Mouse (Mus musculus): ENCODE results near the gene Nod1.
A peak's percentile ranks its signal among the peaks of the same experiment; 100 is the strongest.

Nod1 gene

GRCm38 (mm10) chr6:54939631-54940030 lies 32.8 kb downstream of the Nod1 start:
- DNase-seq (ENCODE audit: low spot score): peak; percentile 77

GRCm38 (mm10) chr6:54936496-54936895 lies 35.9 kb downstream of the Nod1 start:
- no peak for DNase-seq (ENCODE audit: low spot score)

GRCm38 (mm10) chr6:54934930-54935329 lies 37.5 kb downstream of the Nod1 start:
- DNase-seq (ENCODE audit: low spot score): no peak

DNA sequence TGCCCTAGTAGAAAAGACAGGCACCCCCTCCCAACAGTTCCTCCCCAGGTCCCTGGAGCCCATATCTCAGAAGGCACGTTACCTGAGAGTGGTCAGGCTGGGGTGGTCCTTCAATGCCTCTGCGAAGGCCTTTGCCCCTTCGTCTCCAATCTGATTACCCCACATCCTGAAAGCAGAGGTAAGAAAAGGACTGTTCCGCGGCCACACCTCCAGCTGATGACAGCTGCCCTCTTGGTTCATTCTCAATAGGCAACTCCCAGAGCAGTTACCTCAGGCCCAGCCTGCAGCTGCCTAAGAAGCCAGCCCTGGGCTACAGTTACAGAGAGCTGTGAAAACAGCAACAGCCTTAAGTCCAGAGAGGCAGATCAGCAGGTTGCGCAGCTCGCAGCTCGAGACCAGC lies 38.1 kb downstream of the Nod1 start:
- DNase-seq (ENCODE audit: low spot score): no peak

- no peak for DNase-seq (ENCODE audit: low spot score)
Measured at GRCm38 (mm10) chr6:54933866-54934265, 38.5 kb downstream of the Nod1 start.

- no peak for DNase-seq (ENCODE audit: low spot score)
Measured at GRCm38 (mm10) chr6:54933216-54933615, 39.2 kb downstream of the Nod1 start.

DNA sequence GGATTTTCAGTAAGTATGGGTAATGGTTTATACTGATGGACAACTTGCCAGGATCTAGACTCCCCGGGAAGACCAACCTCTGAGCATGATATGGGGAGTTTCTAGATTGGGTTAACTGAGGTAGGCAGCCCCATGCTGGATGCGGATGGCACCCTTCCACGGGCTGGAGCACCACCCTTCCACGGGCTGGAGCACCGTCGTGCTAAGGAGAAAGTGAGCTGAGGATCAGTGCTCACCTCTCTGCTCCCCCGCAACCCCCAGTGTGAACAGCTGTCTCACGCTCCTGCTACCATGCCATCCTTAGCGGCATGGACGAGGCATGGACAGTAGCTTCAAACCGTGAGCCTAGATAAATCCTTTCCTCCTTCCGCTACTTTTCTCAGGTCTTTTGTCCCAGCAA lies 39.9 kb downstream of the Nod1 start:
- DNase-seq (ENCODE audit: low spot score): no peak

- no peak for DNase-seq (ENCODE audit: low spot score)
Measured at GRCm38 (mm10) chr6:54931641-54932040, 40.8 kb downstream of the Nod1 start.

DNA sequence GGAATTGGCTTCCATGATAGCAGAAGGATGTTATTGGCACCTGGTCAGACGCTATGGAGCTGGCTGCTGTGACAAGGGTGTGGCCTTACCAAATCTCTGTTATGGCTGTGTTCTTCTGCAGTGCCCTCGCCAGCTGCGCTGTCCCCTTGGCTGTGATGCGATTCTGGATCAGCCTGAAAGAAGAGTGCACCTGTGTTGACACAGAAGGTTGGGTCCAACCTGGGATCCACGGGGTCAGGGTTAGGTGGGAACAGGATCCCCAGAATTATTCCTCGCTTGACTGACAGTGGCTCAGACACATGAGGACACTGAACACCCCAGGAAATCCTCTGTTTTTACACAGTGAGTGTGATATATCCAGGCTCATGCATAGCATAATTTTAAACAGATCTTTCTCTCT lies 44.5 kb downstream of the Nod1 start:
- no peak for DNase-seq (ENCODE audit: low spot score)

GRCm38 (mm10) chr6:54926899-54927298 lies 45.5 kb downstream of the Nod1 start:
- no peak for DNase-seq (ENCODE audit: low spot score)

GRCm38 (mm10) chr6:54925736-54926440 lies 46.5 kb downstream of the Nod1 start:
- no peak for DNase-seq (ENCODE audit: low spot score)

- no peak for DNase-seq (ENCODE audit: low spot score)
Measured at GRCm38 (mm10) chr6:54924538-54924937, 47.9 kb downstream of the Nod1 start.

DNA sequence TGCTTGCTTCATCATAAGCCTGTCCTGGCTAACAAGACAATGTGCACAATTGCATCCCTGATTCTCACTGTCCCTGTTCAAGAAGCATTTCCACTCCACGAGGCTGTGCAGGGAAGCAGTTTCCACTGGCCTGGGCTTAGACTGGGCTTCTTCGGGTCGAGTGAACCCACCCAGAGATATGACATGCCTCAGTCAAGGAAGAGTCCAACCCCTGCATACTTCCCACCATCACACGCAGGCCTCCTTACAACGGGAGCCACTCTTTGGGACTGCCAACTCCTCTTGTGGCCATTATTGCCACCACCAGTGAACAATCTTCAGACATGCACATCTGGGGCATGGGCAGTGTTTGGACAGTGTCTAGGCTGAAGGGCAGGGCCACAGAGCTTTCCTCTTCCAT lies 53.9 kb downstream of the Nod1 start:
- no peak for DNase-seq (ENCODE audit: low spot score)

DNA sequence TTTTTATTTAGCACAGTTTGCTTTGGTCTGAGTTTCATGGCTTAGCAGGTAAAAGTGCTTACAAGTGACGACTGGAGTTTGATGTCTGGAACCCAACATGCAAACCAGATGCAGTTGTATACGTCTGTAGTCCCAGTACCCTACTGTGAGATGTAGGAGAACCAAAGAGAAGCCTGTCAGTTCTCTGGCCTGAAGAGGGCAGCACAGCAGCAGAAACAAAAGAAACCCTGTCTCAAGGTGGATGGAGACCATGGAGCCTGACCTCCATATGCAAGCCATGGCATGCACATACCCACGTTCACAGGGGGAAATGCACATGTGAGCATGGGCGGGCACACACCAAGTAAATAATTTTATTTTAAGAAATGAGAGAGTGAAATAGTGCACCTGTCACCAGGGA lies 54.9 kb downstream of the Nod1 start:
- peak; percentile 75 for DNase-seq (ENCODE audit: low spot score)

DNA sequence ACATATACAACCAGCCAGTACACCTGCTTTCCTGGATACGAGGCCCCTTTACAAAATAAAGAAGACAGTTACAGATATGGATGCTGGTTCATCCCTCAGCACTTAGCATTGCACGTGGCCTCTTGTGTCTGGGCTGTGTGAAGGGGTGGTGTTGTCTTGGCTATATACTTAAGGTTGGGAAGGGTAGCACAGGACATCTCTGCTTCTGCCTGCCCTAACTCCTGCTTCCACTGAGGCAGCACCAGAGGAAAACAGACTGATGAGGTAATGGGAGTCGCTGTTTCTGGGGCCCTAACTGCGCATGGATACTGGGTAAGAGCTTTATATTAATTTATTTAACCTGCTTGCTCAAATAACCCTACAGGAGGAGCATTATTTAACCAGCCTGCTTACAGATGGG lies 55.5 kb downstream of the Nod1 start:
- DNase-seq (ENCODE audit: low spot score): no peak

DNA sequence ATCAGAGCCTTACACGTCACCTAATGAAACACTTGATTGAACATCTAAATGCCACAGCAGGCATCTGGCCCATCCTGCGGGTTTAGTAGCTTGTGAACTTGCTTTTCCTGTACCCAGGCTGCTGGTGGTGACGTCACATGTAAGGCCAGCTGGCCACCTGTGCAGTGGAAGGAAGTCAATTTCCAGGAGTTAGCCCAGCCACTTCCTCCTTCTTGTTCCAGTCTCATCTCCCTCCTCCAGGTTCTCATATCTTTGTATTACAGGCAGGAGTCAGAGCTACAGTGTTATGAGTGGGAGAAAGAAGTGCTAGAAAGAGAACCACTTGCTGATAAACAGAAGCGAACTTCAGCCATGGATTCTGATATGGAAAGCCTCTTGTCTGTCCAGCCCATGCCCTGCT lies 56.2 kb downstream of the Nod1 start:
- no peak for DNase-seq (ENCODE audit: low spot score)

DNA sequence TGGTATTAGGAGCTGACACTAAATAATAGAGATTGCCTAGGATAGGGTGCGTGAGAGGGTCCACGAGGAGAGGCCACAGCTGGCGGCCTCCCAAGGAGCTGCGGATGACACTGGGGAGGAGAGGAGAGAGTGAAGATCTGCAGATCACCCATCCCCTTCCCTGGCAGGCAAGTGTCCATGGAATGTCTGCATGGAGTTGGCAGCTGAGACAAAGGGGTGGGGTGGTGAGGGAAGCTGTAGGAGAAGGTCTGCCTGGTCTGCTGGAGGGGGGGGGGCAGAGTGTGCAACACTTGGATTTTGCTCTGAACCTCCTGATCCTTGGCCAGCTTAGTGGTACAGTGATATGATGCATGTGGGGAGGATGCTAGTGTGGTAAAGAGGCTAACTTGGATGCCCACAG lies 57.4 kb downstream of the Nod1 start:
- no peak for DNase-seq (ENCODE audit: low spot score)

GRCm38 (mm10) chr6:54906053-54907040 lies 66.1 kb downstream of the Nod1 start:
- peak; percentile 17 for DNase-seq (ENCODE audit: low spot score)

GRCm38 (mm10) chr6:54902547-54902946 lies 69.9 kb downstream of the Nod1 start:
- DNase-seq (ENCODE audit: low spot score): no peak

- no peak for DNase-seq (ENCODE audit: low spot score)
Measured at GRCm38 (mm10) chr6:54900256-54900655, 72.2 kb downstream of the Nod1 start.

- DNase-seq (ENCODE audit: low spot score): no peak
Measured at GRCm38 (mm10) chr6:54891384-54891783, 81.0 kb downstream of the Nod1 start.

- DNase-seq (ENCODE audit: low spot score): no peak
Measured at GRCm38 (mm10) chr6:54890221-54890620, 82.2 kb downstream of the Nod1 start.

- no peak for DNase-seq (ENCODE audit: low spot score)
Measured at GRCm38 (mm10) chr6:54886195-54886594, 86.2 kb downstream of the Nod1 start.

All from adipocyte (in vitro differentiated cells).